Mouse (Mus musculus): ENCODE measurements around the gene Shisa4. TPM values are rescaled to one million over a fixed set of nuclear protein-coding genes. Genes with fewer than 3 reads are reported as not detected.

The Shisa4 gene
- polyA plus RNA-seq, 1 experiment from 2014 or later = 71.2 TPM

GRCm38 (mm10) chr1:135363446-135363845, 11.6 kb downstream of the Shisa4 start:
- 80% methylated on average over 8 of the region's 8 CpGs for WGBS
- H3K4me1 ChIP-seq = peaks cover 5% of the 10 kb centered on the region; the same call in 1 of the 2 replicates

DNA sequence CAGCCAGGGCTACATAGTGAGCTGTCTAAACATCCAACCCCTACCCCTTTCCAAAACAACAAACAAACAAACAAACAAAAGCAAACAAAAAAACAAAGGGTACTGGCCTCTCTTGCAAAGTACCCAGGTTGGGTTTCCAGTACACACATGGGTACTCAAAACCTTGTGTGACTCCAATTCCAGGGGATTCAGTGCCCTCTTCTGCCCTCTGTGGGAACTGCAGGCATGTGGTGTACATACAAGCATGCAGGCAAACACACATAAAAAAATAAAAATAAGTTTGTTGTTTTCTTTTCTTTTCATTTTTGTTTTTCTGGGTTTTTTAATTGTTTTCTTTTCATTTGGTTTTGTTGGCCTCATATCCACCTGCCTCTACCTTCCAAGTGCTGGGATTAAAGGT, 12.9 kb downstream of the Shisa4 start:
- no peak overlapping the region for H3K4me3 ChIP-seq
- no peaks in the 10 kb centered on the region for H3K36me3 ChIP-seq
- no peak overlapping the region for H3K27ac ChIP-seq (replicated peaks)
- H3K9ac ChIP-seq (replicated peaks) = no peak overlapping the region
- no peaks in the 10 kb centered on the region for H3K27me3 ChIP-seq
- no peaks in the 10 kb centered on the region for H3K9me3 ChIP-seq
- H3K4me2 ChIP-seq (replicated peaks) = no peak overlapping the region
- H3K4me1 ChIP-seq = no peaks in the 10 kb centered on the region
- ATAC-seq (ENCODE audit: low FRiP score, low read depth) = no peak

More at GRCm38 (mm10) chr1:135363446-135363845, 11.6 kb downstream of the Shisa4 start:
- no peaks in the 10 kb centered on the region for H3K27me3 ChIP-seq
- no peaks in the 10 kb centered on the region for H3K36me3 ChIP-seq
- ATAC-seq (ENCODE audit: low FRiP score, low read depth) = no peak
- no peak overlapping the region for H3K4me3 ChIP-seq
- H3K27ac ChIP-seq (replicated peaks) = no peak overlapping the region
- H3K4me2 ChIP-seq (replicated peaks) = no peak overlapping the region
- no peaks in the 10 kb centered on the region for H3K9me3 ChIP-seq
- H3K9ac ChIP-seq (replicated peaks) = no peak overlapping the region

DNA sequence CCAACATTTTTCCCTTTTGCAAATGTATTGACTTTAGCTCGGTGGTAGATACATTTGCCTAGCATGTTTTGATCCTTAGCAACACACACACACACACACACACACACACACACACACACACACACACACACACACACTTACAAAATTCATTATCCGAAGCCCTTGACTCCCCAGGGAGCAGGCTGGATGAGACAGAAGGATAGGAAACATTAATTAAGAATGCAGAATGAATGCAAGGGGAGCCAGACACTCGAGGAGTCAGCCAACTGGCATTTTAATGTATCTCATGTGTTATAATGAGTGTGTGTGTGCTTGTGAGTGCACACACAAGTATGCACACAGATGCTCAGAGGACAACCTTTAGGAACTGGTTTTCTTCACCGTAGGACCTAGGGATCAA, 13.5 kb downstream of the Shisa4 start:
- Histone ChIP-seq H3K36me3 (no peaks in the 10 kb centered on the region), H3K9me3 (no peaks in the 10 kb centered on the region), H3K27ac (replicated peaks) (no peak overlapping the region), H3K4me3 (no peak overlapping the region), H3K9ac (replicated peaks) (no peak overlapping the region), H3K4me2 (replicated peaks) (no peak overlapping the region), H3K27me3 (no peaks in the 10 kb centered on the region), H3K4me1 (no peaks in the 10 kb centered on the region)
- WGBS = 74% methylated on average over 4 of the region's 4 CpGs
- ATAC-seq (ENCODE audit: low FRiP score, low read depth) = no peak

- Histone ChIP-seq H3K4me2 (replicated peaks) (no peak overlapping the region), H3K9me3 (no peaks in the 10 kb centered on the region), H3K9ac (replicated peaks) (no peak overlapping the region), H3K4me3 (no peak overlapping the region), H3K36me3 (no peaks in the 10 kb centered on the region), H3K4me1 (no peaks in the 10 kb centered on the region), H3K27ac (replicated peaks) (no peak overlapping the region), H3K27me3 (no peaks in the 10 kb centered on the region)
- ATAC-seq (ENCODE audit: low FRiP score, low read depth) = no peak
- WGBS = 46% methylated on average over 2 of the region's 2 CpGs
Measured at GRCm38 (mm10) chr1:135359071-135359470, 16.0 kb downstream of the Shisa4 start.

GRCm38 (mm10) chr1:135351953-135352352, 23.1 kb downstream of the Shisa4 start:
- Histone ChIP-seq H3K4me2 (replicated peaks) (no peak overlapping the region), H3K27ac (replicated peaks) (no peak overlapping the region), H3K4me3 (no peak overlapping the region), H3K4me1 (no peaks in the 10 kb centered on the region; the same call in 1 of the 2 replicates), H3K9ac (replicated peaks) (no peak overlapping the region), H3K36me3 (no peaks in the 10 kb centered on the region), H3K9me3 (no peaks in the 10 kb centered on the region), H3K27me3 (no peaks in the 10 kb centered on the region)
- 85% methylated on average over 3 of the region's 3 CpGs for WGBS
- ATAC-seq (ENCODE audit: low FRiP score, low read depth) = no peak

DNA sequence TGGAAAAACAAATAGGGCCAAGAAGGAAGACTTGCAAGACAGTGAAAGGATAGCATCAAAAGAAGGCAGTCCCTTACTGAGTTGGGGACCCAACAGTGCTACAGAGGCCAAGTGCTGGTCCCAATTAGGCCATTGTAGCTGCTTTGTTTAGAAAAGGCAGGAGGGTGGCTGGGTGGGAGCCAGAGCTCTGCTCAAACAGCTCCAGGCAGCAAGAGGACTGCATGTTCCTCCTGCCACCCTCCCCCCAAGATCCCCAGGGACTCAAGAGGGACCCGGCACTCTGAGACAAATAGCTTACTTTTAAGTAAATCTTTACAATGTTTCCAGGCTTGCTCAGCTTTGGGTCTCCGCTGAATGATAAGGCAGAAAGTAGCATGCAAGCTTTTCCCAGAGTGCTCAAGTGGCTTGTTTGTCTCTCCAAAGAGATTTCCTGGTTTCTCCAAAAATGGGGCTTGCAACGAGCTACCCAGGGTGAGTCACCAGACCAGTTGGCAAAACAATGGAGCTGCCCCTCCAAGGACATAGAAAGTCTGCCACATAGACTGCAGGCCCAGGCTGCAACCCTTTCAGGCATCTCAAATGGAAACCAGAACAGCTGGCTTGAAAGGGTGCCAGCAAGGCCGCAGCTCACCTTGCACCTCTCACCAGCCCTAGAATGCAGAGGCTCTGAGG, 27.4 kb downstream of the Shisa4 start:
- Histone ChIP-seq H3K9ac (replicated peaks) (no peak overlapping the region), H3K27me3 (no peaks in the 10 kb centered on the region), H3K4me2 (replicated peaks) (no peak overlapping the region), H3K9me3 (no peaks in the 10 kb centered on the region), H3K4me3 (no peak overlapping the region), H3K36me3 (no peaks in the 10 kb centered on the region), H3K27ac (replicated peaks) (no peak overlapping the region), H3K4me1 (no peaks in the 10 kb centered on the region; the same call in 1 of the 2 replicates)
- WGBS = 54% methylated on average over 4 of the region's 4 CpGs
- no peak for ATAC-seq (ENCODE audit: low FRiP score, low read depth)

DNA sequence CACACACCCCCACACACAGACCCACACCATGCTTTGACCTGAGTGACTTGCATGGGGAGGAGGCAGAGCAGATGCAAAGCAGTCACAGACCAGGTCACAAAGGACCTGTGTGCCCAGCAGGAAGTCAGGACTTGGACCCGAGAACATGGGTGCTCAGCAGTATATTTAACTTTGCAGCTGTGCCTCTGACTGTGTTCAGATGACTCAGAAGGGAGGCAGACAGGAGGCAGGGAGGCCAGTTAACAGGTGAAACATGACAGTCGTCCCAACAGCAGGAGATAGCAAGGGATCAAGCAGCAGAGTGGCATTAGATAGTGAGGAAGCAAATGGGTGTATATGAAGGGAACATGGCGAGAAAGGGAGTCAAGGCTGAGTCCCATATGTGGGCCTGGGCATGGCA, 28.1 kb downstream of the Shisa4 start:
- ATAC-seq (ENCODE audit: low FRiP score, low read depth) = no peak
- Histone ChIP-seq H3K4me2 (replicated peaks) (no peak overlapping the region), H3K36me3 (no peaks in the 10 kb centered on the region), H3K9ac (replicated peaks) (no peak overlapping the region), H3K27ac (replicated peaks) (no peak overlapping the region), H3K27me3 (no peaks in the 10 kb centered on the region), H3K4me1 (no peaks in the 10 kb centered on the region; the same call in 1 of the 2 replicates), H3K4me3 (no peak overlapping the region), H3K9me3 (no peaks in the 10 kb centered on the region)
- 55% methylated on average over 3 of the region's 3 CpGs for WGBS

GRCm38 (mm10) chr1:135344026-135344425, 31.0 kb downstream of the Shisa4 start:
- H3K36me3 ChIP-seq = no peaks in the 10 kb centered on the region
- H3K4me2 ChIP-seq (replicated peaks) = no peak overlapping the region
- WGBS = 65% methylated on average over 4 of the region's 4 CpGs
- no peak for ATAC-seq (ENCODE audit: low FRiP score, low read depth)
- no peaks in the 10 kb centered on the region for H3K9me3 ChIP-seq
- no peak overlapping the region for H3K4me3 ChIP-seq
- no peak overlapping the region for H3K27ac ChIP-seq (replicated peaks)
- H3K27me3 ChIP-seq = no peaks in the 10 kb centered on the region
- no peak overlapping the region for H3K9ac ChIP-seq (replicated peaks)
- no peaks in the 10 kb centered on the region; the same call in 1 of the 2 replicates for H3K4me1 ChIP-seq

DNA sequence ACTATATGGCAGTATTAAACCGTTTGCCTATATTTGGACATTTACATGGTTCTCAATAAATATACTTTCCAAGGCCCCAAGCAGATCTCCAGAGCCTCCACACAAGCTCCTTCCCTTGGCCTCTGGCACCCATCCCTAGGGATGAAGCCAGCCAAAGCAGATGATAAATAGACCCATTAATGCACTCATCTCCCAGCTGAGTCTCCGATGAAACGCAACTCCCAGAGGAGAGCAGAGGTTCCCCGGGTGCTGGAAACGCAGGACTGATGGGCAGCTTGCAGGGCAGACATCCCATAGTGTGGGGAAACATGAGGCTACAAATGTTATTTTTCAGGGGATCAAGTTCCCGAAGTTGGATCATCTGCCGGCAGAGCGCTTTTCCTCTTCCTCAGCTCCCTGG, 33.1 kb downstream of the Shisa4 start:
- H3K36me3 ChIP-seq = no peaks in the 10 kb centered on the region
- 82% methylated on average over 8 of the region's 8 CpGs for WGBS
- H3K9me3 ChIP-seq = no peaks in the 10 kb centered on the region
- H3K4me2 ChIP-seq (replicated peaks) = no peak overlapping the region
- no peak overlapping the region for H3K9ac ChIP-seq (replicated peaks)
- ATAC-seq (ENCODE audit: low FRiP score, low read depth) = no peak
- H3K27ac ChIP-seq (replicated peaks) = no peak overlapping the region
- no peaks in the 10 kb centered on the region for H3K27me3 ChIP-seq
- no peaks in the 10 kb centered on the region for H3K4me1 ChIP-seq
- no peak overlapping the region for H3K4me3 ChIP-seq

DNA sequence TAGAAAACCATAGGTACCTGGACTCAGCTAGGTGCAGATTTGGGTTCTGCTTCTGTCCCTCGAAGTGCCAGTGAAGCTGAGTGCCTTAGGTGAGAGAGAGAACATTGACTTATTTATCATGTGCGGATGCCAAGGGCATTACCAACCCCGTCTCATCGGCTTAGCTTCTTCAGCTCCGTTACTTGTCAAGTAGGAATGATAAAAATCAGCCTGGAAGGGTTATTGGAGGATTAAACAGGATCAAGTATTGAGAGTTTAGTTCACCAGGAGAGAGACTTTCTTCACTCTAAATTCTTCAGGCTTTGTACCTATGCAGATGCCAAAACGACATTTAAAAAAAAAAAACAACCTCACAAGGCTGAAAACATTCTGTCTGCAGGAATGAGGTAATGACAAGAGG, 44.5 kb downstream of the Shisa4 start:
- no peak overlapping the region for H3K4me2 ChIP-seq (replicated peaks)
- no peak overlapping the region for H3K4me3 ChIP-seq
- WGBS = 77% methylated on average over 6 of the region's 6 CpGs

GRCm38 (mm10) chr1:135328368-135328767, 46.7 kb downstream of the Shisa4 start:
- Histone ChIP-seq H3K4me1 (no peaks in the 10 kb centered on the region), H3K27ac (replicated peaks) (no peak overlapping the region), H3K36me3 (no peaks in the 10 kb centered on the region), H3K4me3 (no peak overlapping the region), H3K27me3 (peaks cover 10% of the 10 kb centered on the region), H3K9me3 (no peaks in the 10 kb centered on the region), H3K9ac (replicated peaks) (no peak overlapping the region), H3K4me2 (replicated peaks) (no peak overlapping the region)
- WGBS = 67% methylated on average over 5 of the region's 5 CpGs
- no peak for ATAC-seq (ENCODE audit: low FRiP score, low read depth)

More for the DNA sequence above, 44.5 kb downstream of the Shisa4 start:
- no peak overlapping the region for H3K27ac ChIP-seq (replicated peaks)
- ATAC-seq (ENCODE audit: low FRiP score, low read depth) = no peak
- no peaks in the 10 kb centered on the region for H3K4me1 ChIP-seq
- H3K27me3 ChIP-seq = no peaks in the 10 kb centered on the region
- H3K9ac ChIP-seq (replicated peaks) = no peak overlapping the region
- no peaks in the 10 kb centered on the region for H3K36me3 ChIP-seq
- H3K9me3 ChIP-seq = no peaks in the 10 kb centered on the region

- H3K27ac ChIP-seq (replicated peaks) = no peak overlapping the region
- WGBS = 77% methylated on average over 2 of the region's 2 CpGs
- no peak overlapping the region for H3K4me3 ChIP-seq
- H3K9ac ChIP-seq (replicated peaks) = no peak overlapping the region
- H3K36me3 ChIP-seq = no peaks in the 10 kb centered on the region
- no peak overlapping the region for H3K4me2 ChIP-seq (replicated peaks)
- peaks cover 10% of the 10 kb centered on the region for H3K27me3 ChIP-seq
- no peaks in the 10 kb centered on the region for H3K9me3 ChIP-seq
- no peak for ATAC-seq (ENCODE audit: low FRiP score, low read depth)
- H3K4me1 ChIP-seq = no peaks in the 10 kb centered on the region
Measured at GRCm38 (mm10) chr1:135325934-135326333, 49.1 kb downstream of the Shisa4 start.

GRCm38 (mm10) chr1:135324571-135324970, 50.5 kb downstream of the Shisa4 start, which contains the start of gene Lmod1:
Lmod1 (plus strand) TSS chr1:135324807.
- no peak for ATAC-seq (ENCODE audit: low FRiP score, low read depth)
- Histone ChIP-seq H3K4me2 (replicated peaks) (no peak within 1 kb of the TSS), H3K27ac (replicated peaks) (no peak within 1 kb of the TSS)

More at GRCm38 (mm10) chr1:135324571-135324970, 50.5 kb downstream of the Shisa4 start, which contains the start of gene Lmod1:
- Histone ChIP-seq H3K27me3 (peaks cover 15% of the 10 kb centered on the region), H3K9ac (replicated peaks) (no peak within 1 kb of the TSS), H3K36me3 (no peaks in the 10 kb centered on the region), H3K9me3 (no peaks in the 10 kb centered on the region), H3K4me3 (no peak within 1 kb of the TSS), H3K4me1 (no peaks in the 10 kb centered on the region)
- WGBS = 17% methylated on average over 8 of the region's 8 CpGs

Data from midbrain, embryonic 12.5 days (tissue).